Mouse (Mus musculus) heart, adult 9 months (tissue): Measurements from ENCODE around the gene Abhd13.

Experiments
- DNase-seq, 2 experiments: peaks; one replicate each; pipeline ENCODE4 v3.0.0; 2022; ENCODE audit warnings: low spot score in 2 of 2

Abhd13 gene

DNA sequence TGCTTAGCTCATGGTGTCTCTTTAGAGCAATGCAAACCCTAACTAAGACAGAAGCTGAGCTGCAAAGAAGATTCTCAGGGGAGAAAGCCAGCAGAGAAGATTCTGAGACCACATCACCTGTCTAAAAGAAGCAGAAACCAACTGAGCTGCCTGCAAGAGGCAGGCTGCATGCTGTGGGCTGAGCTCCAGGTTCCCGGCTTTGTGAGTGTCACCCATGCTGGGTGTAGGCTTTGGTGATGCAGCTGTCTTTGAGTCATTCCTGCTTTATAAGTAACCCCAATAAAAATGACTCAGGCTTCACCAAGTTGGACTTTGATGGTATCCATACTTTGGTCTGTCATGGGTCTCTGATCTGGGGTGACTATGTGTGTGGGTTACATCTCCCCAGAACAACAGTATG lies 38.7 kb downstream of the Abhd13 start:
- DNase-seq, result no peak

DNA sequence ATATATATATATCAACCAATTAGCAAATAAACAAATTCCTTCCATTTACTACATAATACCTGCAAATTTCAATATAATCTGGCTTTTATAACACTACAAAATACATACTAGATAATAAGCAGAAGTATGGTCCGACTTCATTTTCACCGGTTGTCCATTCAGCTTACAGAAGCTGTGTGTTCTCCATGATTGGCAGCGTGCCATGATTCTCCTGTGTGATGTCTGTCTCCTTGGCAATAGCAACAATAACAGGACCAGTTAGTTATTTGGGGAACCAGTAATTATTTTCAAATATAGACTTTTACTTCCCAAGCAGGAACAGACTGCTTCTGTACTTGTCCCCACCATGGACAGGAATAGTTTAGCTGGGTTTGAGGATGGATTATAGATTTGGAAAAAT lies 39.7 kb downstream of the Abhd13 start:
- DNase-seq, result peak; percentile 7 to 35

DNA sequence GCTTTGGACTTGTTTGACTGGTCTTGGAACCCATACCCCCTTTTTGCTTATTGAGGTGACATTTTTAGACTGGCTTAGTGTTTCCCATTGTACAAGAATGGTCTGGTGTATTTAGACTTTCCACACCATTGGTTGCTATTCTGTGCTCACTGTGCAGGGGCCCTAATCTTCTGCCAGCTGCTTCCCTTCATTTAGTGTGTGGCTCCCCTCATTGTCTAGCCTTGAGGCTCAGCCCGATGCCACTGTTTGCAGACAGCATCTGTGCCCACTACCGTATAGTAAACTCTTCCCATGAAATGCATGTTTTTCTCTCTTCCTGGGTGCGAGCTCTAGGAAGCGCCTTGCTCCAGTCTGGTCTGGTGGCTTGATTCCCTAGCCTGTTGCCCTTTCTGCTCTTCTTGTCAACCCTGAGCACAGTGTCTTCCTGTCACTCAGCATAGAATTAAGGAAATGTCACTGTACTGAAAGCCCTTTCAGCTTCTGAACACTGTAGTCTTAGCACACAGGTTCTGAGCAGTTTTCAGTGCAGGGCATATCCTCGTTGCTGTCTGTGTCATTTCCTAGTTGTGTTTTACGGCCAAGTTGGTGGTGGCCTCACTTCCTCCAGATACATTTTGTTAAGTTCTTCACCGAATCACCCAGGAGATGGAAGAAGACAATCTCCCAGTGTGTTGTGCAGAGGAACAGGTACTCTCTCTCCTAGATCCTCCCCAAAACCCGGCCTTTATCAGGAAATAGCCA lies 53.0 kb downstream of the Abhd13 start:
- no peak for DNase-seq

DNA sequence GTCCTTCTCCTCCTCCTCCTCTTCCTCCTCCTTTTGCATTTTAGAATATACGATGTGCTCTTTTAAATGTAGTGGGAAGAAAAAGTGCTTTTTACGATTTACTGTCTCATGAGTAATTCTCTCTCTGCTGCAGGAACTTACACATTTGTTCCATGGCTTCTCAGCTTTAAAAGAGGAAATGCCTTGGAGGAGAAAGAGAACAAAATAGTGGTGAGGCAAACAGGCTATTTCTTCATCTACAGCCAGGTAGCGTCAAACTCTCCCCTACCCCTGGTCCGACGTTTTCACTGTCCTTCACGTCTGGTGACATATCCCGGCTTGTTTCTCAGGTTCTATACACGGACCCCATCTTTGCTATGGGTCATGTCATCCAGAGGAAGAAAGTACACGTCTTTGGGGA lies 53.7 kb downstream of the Abhd13 start:
- no peak for DNase-seq

DNA sequence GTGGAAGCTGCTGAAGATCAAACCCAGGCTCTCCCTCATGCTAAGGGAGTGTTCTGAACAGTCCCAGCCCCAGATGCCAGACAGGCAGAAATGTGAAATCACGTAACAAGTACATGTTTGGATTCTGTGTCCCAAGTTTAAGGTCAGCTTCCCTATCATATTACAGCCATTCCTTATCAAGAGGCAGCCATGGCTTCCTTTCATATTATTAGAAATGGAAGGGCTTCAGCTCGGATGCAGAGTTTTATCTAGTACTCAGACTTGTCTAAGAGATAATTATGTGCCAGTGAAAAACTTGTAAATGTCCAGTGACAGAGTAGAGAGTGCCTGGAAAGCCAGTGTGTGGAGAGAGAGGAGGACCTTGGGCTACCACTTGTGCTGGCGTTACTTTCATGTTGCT lies 63.4 kb downstream of the Abhd13 start:
- DNase-seq, result peak; percentile 54 to 56
